Mouse (Mus musculus) forebrain, embryonic 14.5 days (tissue): ENCODE data around the gene Fam19a1. TPM values are rescaled to one million over a fixed set of nuclear protein-coding genes. Genes with fewer than 3 reads are reported as not detected.
A peak's percentile ranks its signal among the peaks of the same experiment; 100 is the strongest.

Experiments used
- ATAC-seq: fragments of 200-750 bp; cut with Nextera tagmentation; 2 replicates; pipeline ENCODE4 v1.8.0; 2017; ENCODE audit warnings: mild to moderate bottlenecking, moderate library complexity
- DNase-seq: peaks from one replicate; pipeline ENCODE4 v3.0.0-alpha.2; 2015; ENCODE audit warnings: low spot score
- H3K27ac ChIP-seq: fragments of 300-500 bp; sonication (generic); 2 replicates; pipeline ENCODE4 v1.5.1; 2014; ENCODE audit warnings: low read depth, mild to moderate bottlenecking, control low read depth, low read length, moderate library complexity
- H3K27me3 ChIP-seq: fragments of 300-500 bp; sonication (generic); replicated peaks from 2 replicates; pipeline ENCODE4 v1.6.1; 2014; ENCODE audit warnings: low read length, control low read depth, mixed read lengths; ENCODE audit not compliant: control insufficient read depth, insufficient read depth
- H3K36me3 ChIP-seq: fragments of 300-500 bp; sonication (generic); 2 replicates; pipeline ENCODE4 v1.6.1; 2014; ENCODE audit warnings: low read length, control low read depth; ENCODE audit not compliant: control insufficient read depth, insufficient read depth
- H3K4me1 ChIP-seq: fragments of 300-500 bp; sonication (generic); 2 replicates; pipeline ENCODE4 v1.6.1; 2014; ENCODE audit warnings: antibody characterized with exemption, low read length, control low read depth; ENCODE audit not compliant: control insufficient read depth, insufficient read depth
- H3K4me2 ChIP-seq: fragments of 300-500 bp; sonication (generic); 2 replicates; pipeline ENCODE4 v1.6.1; 2014; ENCODE audit warnings: mild to moderate bottlenecking, control low read depth, low read length
- H3K4me3 ChIP-seq: fragments of 300-500 bp; sonication (generic); 2 replicates; pipeline ENCODE4 v1.5.1; 2014; ENCODE audit warnings: low read depth, low read length, control low read depth
- H3K9ac ChIP-seq: fragments of 300-500 bp; sonication (generic); 2 replicates; pipeline ENCODE4 v1.6.1; 2014; ENCODE audit warnings: mild to moderate bottlenecking, low read length, control low read depth, moderate library complexity
- H3K9me3 ChIP-seq: fragments of 300-500 bp; sonication (generic); replicated peaks from 2 replicates; pipeline ENCODE4 v1.6.1; 2016; ENCODE audit warnings: low read length, control low read depth, mixed read lengths; ENCODE audit not compliant: control insufficient read depth
- WGBS: fragments of 180-500 bp; shearing (Covaris S2); extraction: QIAGEN DNeasy Blood & Tissue Kit; methylation state at CpG from one replicate; pipeline ENCODE4 v1.1.7; 2014; 5-methylcytosine and 5-hydroxymethylcytosine counted together
- polyA plus RNA-seq: library from polyadenylated mRNA; unstranded; fragments of >200 nt; fragmentation: Nextera tagmentation; extraction: Ambion mirVana; gene quantifications from 2 replicates; pipeline ENCODE4 v1.2.1, GENCODE M21; 2014

The Fam19a1 gene
- 8.2 and 12.2 TPM in 2 replicates for polyA plus RNA-seq

DNA sequence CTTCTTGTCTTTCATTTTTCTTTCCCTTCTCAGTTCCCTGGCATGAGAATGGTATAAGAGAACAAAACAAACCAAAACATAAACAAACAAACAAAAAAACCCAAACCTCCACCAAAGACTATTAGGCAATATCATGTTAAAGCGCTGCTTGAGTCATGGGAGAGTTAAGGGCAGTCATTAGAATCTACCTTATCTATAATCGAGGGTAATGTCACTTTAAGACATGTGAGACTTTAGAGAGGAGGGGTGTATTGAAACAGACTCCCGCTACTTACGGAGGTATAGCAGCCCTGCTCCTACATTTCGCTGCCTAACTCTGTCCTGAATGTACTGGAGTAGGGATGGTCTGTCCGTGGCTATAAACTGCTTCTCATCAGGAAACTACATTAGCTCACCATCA, at the start of gene Fam19a1:
TSS of gene Fam19a1 (plus strand) at position 301 of the 400 bp plus-strand sequence.
- 0 out of 2 replicates have a peak, but pooled peaks cover 4% of the 10 kb centered on the region for H3K27me3 ChIP-seq
- peaks cover 7% of the 10 kb centered on the region; the same call in 1 of the 2 replicates for H3K4me1 ChIP-seq
- no peaks in the 10 kb centered on the region for H3K9me3 ChIP-seq
- no peak for ATAC-seq
- no peak within 1 kb of the TSS for H3K9ac ChIP-seq
- H3K4me3 ChIP-seq = peak within 1 kb of the TSS; percentile 13; the same call in 1 of the 2 replicates
- no peak for DNase-seq
- 29% methylated on average over 6 of the region's 6 CpGs for WGBS
- peak within 1 kb of the TSS; percentile 98 for H3K4me2 ChIP-seq
- H3K36me3 ChIP-seq = no peaks in the 10 kb centered on the region
- H3K27ac ChIP-seq = no peak within 1 kb of the TSS

GRCm38 (mm10) chr6:96071080-96071479, 41.9 kb upstream of the Fam19a1 start:
- H3K9ac ChIP-seq = no peak overlapping the region
- WGBS = 87% methylated on average over 4 of the region's 4 CpGs
- H3K4me1 ChIP-seq = no peaks in the 10 kb centered on the region
- no peak for DNase-seq
- ATAC-seq = no peak
- no peaks in the 10 kb centered on the region for H3K9me3 ChIP-seq
- H3K27ac ChIP-seq = no peak overlapping the region
- H3K36me3 ChIP-seq = no peaks in the 10 kb centered on the region
- H3K4me2 ChIP-seq = no peak overlapping the region
- H3K4me3 ChIP-seq = no peak overlapping the region
- H3K27me3 ChIP-seq = no peaks in the 10 kb centered on the region

DNA sequence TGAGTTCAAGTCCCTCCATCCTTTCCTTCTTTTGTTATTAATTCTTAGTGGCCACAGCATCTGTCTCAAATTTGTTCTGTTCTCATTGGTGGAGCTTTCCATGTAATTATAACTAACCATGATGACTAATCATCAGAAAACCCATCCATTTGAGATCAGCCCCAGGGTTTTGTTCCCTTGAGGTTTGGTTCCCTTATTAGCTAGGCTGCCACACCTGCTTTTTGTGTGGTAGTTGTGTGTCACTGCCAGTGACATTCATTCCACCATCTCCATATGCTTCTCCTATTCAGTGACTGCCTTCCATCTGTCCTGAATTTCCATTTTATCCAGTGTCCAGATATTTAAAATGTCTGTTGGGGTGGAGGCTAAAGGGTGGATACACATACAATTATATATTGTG, 41.4 kb upstream of the Fam19a1 start:
- DNase-seq (no peak), ATAC-seq (no peak)
- Histone ChIP-seq H3K4me2 (no peak overlapping the region), H3K27ac (no peak overlapping the region), H3K27me3 (no peaks in the 10 kb centered on the region), H3K4me3 (no peak overlapping the region), H3K36me3 (no peaks in the 10 kb centered on the region), H3K4me1 (no peaks in the 10 kb centered on the region), H3K9me3 (no peaks in the 10 kb centered on the region), H3K9ac (no peak overlapping the region)

DNA sequence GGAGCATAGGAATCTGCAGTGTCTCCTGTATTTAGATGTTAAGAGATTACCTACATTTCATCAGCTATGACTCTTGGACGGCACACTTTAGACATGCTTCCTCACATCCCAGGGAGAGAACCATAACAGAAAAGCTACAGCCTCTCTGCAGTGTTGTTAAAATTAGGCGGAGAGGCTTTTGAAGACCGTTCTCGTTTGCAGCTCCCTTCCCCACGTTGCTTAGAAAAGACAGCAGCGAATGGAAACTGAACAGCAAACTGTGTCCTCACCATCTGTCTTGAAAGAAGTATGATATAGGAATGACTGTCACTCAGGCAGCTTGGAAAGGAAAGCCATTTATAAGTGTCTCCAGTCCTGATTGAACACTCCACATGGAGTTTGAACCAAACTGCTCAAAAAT, 23.0 kb upstream of the Fam19a1 start:
- Histone ChIP-seq H3K27ac (no peak overlapping the region), H3K4me3 (no peak overlapping the region), H3K9me3 (no peaks in the 10 kb centered on the region), H3K9ac (no peak overlapping the region), H3K27me3 (no peaks in the 10 kb centered on the region), H3K4me1 (no peaks in the 10 kb centered on the region), H3K36me3 (no peaks in the 10 kb centered on the region), H3K4me2 (no peak overlapping the region)
- 84% methylated on average over 6 of the region's 6 CpGs for WGBS
- ATAC-seq = no peak
- no peak for DNase-seq

DNA sequence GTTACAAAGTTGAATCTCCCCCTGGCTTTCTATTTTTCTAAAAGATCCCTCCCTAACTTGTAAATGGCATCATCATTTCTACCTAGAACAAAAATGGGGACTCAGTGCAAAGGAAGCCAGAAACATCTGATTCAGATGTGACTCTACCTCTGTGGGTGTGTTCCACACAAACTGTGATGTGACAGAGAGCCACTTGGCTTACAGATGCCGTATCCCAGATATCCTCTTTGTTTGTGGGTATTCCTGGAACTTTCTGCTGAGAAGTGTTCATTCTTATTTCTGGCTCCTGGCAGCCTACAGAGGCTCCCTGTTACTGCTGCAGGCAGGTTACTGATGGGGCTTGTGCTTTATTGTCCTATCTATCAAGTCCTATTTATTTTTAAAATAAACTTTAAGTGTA, 19.2 kb upstream of the Fam19a1 start:
- H3K4me3 ChIP-seq = no peak overlapping the region
- no peak overlapping the region for H3K27ac ChIP-seq
- no peak for DNase-seq
- no peaks in the 10 kb centered on the region for H3K27me3 ChIP-seq
- no peaks in the 10 kb centered on the region for H3K4me1 ChIP-seq
- no peak overlapping the region for H3K4me2 ChIP-seq
- no peaks in the 10 kb centered on the region for H3K9me3 ChIP-seq
- ATAC-seq = no peak
- no peaks in the 10 kb centered on the region for H3K36me3 ChIP-seq
- H3K9ac ChIP-seq = no peak overlapping the region
- 89% methylated on average over 1 of the region's 1 CpGs for WGBS

- ATAC-seq (no peak), DNase-seq (no peak)
- WGBS = 87% methylated on average over 6 of the region's 6 CpGs
- no peaks in the 10 kb centered on the region for H3K9me3 ChIP-seq
- H3K27ac ChIP-seq = no peak overlapping the region
- H3K27me3 ChIP-seq = no peaks in the 10 kb centered on the region
- H3K36me3 ChIP-seq = no peaks in the 10 kb centered on the region
- H3K4me2 ChIP-seq = no peak overlapping the region
- H3K9ac ChIP-seq = no peak overlapping the region
- no peaks in the 10 kb centered on the region for H3K4me1 ChIP-seq
- H3K4me3 ChIP-seq = no peak overlapping the region
Measured at GRCm38 (mm10) chr6:96098225-96098624, 14.7 kb upstream of the Fam19a1 start.

- 68% methylated on average over 1 of the region's 1 CpGs for WGBS
- Histone ChIP-seq H3K27me3 (no peaks in the 10 kb centered on the region), H3K36me3 (no peaks in the 10 kb centered on the region), H3K4me3 (no peak overlapping the region), H3K4me2 (no peak overlapping the region), H3K27ac (no peak overlapping the region), H3K4me1 (0 out of 2 replicates have a peak, but pooled peaks cover 3% of the 10 kb centered on the region), H3K9me3 (no peaks in the 10 kb centered on the region), H3K9ac (no peak overlapping the region)
- no peak for ATAC-seq
- no peak for DNase-seq
Measured at GRCm38 (mm10) chr6:96111656-96112055, 1.3 kb upstream of the Fam19a1 start.

GRCm38 (mm10) chr6:96114151-96114550, 1.2 kb downstream of the Fam19a1 start:
- peaks cover 7% of the 10 kb centered on the region; the same call in 1 of the 2 replicates for H3K4me1 ChIP-seq
- ATAC-seq = no peak
- no peak overlapping the region for H3K9ac ChIP-seq
- H3K4me3 ChIP-seq = peak overlapping the region; percentile 5; the same call in 1 of the 2 replicates
- H3K9me3 ChIP-seq = no peaks in the 10 kb centered on the region
- H3K4me2 ChIP-seq = peak overlapping the region; percentile 98; the same call in 1 of the 2 replicates
- no peak for DNase-seq
- H3K36me3 ChIP-seq = no peaks in the 10 kb centered on the region
- H3K27ac ChIP-seq = no peak overlapping the region
- 0 out of 2 replicates have a peak, but pooled peaks cover 5% of the 10 kb centered on the region for H3K27me3 ChIP-seq
- WGBS = 8% methylated on average over 1 of the region's 1 CpGs

GRCm38 (mm10) chr6:96116148-96116533, 3.2 kb downstream of the Fam19a1 start:
- H3K27ac ChIP-seq = no peak overlapping the region
- H3K4me3 ChIP-seq = peak overlapping the region; percentile 52
- H3K9ac ChIP-seq = peak overlapping the region; percentile 71
- WGBS = 8% methylated on average over 6 of the region's 6 CpGs
- DNase-seq (peak; percentile 20), ATAC-seq (no peak)
- H3K4me2 ChIP-seq = peak overlapping the region; percentile 98
- H3K27me3 ChIP-seq = 0 out of 2 replicates have a peak, but pooled peaks cover 5% of the 10 kb centered on the region
- H3K36me3 ChIP-seq = no peaks in the 10 kb centered on the region
- peaks cover 7% of the 10 kb centered on the region; the same call in 1 of the 2 replicates for H3K4me1 ChIP-seq
- no peaks in the 10 kb centered on the region for H3K9me3 ChIP-seq
